Mouse (Mus musculus) liver, embryonic 14.5 days (tissue): ENCODE data around the gene Pnlip. TPM values are rescaled to one million over a fixed set of nuclear protein-coding genes. Genes with fewer than 3 reads are reported as not detected.

Source experiments
- ATAC-seq: fragments of 200-750 bp; cut with Nextera tagmentation; 2 replicates; pipeline ENCODE4 v1.8.0; 2017; ENCODE audit warnings: moderate number of reproducible peaks, mild to moderate bottlenecking, moderate library complexity; ENCODE audit not compliant: insufficient read depth
- DNase-seq, 3 experiments: peaks; one replicate each; pipeline ENCODE4 v3.0.0-alpha.2; 2012 to 2013; ENCODE audit warnings: low read depth in 3 of 3, low spot score in 3 of 3
- H3K27ac ChIP-seq: fragments of 300-500 bp; sonication (generic); 2 replicates; pipeline ENCODE4 v1.5.1; 2014; ENCODE audit warnings: moderate library complexity, mild to moderate bottlenecking, control low read depth, inconsistent platforms
- H3K27me3 ChIP-seq: fragments of 300-500 bp; sonication (generic); 2 replicates; pipeline ENCODE4 v1.6.1; 2014; ENCODE audit warnings: mild to moderate bottlenecking, low read length, moderate library complexity; ENCODE audit not compliant: control insufficient read depth, insufficient read depth
- H3K36me3 ChIP-seq: fragments of 300-500 bp; sonication (generic); replicated peaks from 2 replicates; pipeline ENCODE4 v1.6.1; 2014; ENCODE audit warnings: low read depth; ENCODE audit not compliant: control insufficient read depth, insufficient read depth
- H3K4me1 ChIP-seq, 2 experiments: fragments of 200-500 bp in 1 of 2; fragments of 300-500 bp in 1 of 2; sonication (generic) in 1 of 2; replicated peaks; 2 replicates each; pipeline ENCODE4 v1.6.1; 2012 to 2014; ENCODE audit warnings: antibody characterized with exemption in 1 of 2, inconsistent platforms in 1 of 2, low read length in 1 of 2; ENCODE audit not compliant: control insufficient read depth in 2 of 2, insufficient read depth in 2 of 2
- H3K4me2 ChIP-seq: fragments of 300-500 bp; sonication (generic); 2 replicates; pipeline ENCODE4 v1.6.1; 2014; ENCODE audit warnings: low read depth, mild to moderate bottlenecking, control low read depth, moderate library complexity
- H3K4me3 ChIP-seq, 2 experiments: fragments of 200-500 bp in 1 of 2; fragments of 300-500 bp in 1 of 2; sonication (generic) in 1 of 2; 2 replicates each; pipeline ENCODE4 v1.5.1; 2012 to 2014; ENCODE audit warnings: low read depth in 2 of 2, low read length in 2 of 2, mild to moderate bottlenecking in 2 of 2, control low read depth in 1 of 2, inconsistent platforms in 1 of 2, moderate library complexity in 1 of 2; ENCODE audit not compliant: insufficient read depth in 1 of 2
- H3K9ac ChIP-seq: fragments of 300-500 bp; sonication (generic); replicated peaks from 2 replicates; pipeline ENCODE4 v1.6.1; 2014; ENCODE audit warnings: mild to moderate bottlenecking, control low read depth, moderate library complexity
- H3K9me3 ChIP-seq: fragments of 300-500 bp; sonication (generic); 2 replicates; pipeline ENCODE4 v1.6.1; 2016; ENCODE audit warnings: low read length, mixed read lengths; ENCODE audit not compliant: control insufficient read depth
- CTCF ChIP-seq: IDR thresholded peaks from 2 replicates; pipeline ENCODE4 v1.5.1; 2016; ENCODE audit warnings: antibody characterized with exemption, low read depth, control low read depth
- EP300 ChIP-seq: IDR thresholded peaks from 2 replicates; pipeline ENCODE4 v1.6.1; 2016; ENCODE audit warnings: antibody characterized with exemption, low read depth
- WGBS: fragments of 180-500 bp; shearing (Covaris S2); extraction: QIAGEN DNeasy Blood & Tissue Kit; methylation state at CpG from one replicate; pipeline ENCODE4 v1.1.7; 2014; ENCODE audit not compliant: insufficient replicate concordance; 5-methylcytosine and 5-hydroxymethylcytosine counted together
- polyA plus RNA-seq, 2 experiments: library from polyadenylated mRNA; depleted of rRNA in 1 of 2; stranded (reverse) in 1 of 2; unstranded in 1 of 2; fragments of >200 nt; fragmentation: Nextera tagmentation in 1 of 2; extraction: Ambion mirVana in 1 of 2; gene quantifications; 2 replicates each; pipeline versions ENCODE4 v1.2.1 to v1.2.3; 2012 to 2014

Gene Pnlip
- polyA plus RNA-seq, 2 experiments = not detected

DNA sequence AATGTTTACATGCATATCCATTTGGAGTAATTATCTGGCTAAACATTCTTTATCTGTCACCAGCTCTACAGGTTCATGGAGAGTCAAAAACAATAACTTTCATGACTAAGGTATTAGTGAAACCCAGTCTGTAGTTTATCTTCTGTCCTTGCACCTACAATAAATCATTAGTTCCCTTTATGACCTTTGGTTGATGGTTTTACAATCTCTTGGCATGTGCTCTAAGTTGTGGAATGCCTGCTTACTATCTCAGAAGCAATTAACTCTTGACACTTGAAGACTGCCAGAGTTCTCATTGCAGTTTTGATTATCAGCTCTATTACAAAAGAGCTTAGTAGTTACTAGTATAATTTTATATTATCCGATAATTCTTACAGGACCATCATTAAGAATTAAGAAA is 36.6 kb downstream of the Pnlip start:
- H3K27ac ChIP-seq = no peak overlapping the region
- H3K9me3 ChIP-seq = no peaks in the 10 kb centered on the region
- no peaks in the 10 kb centered on the region for H3K4me1 ChIP-seq
- no peak overlapping the region for H3K4me2 ChIP-seq
- no peak overlapping the region for H3K4me3 ChIP-seq
- WGBS = 45% methylated on average over 1 of the region's 1 CpGs
- H3K27me3 ChIP-seq = no peaks in the 10 kb centered on the region
- no peak for DNase-seq
- no peaks in the 10 kb centered on the region for H3K36me3 ChIP-seq
- TF ChIP-seq CTCF = no peak
- ATAC-seq = no peak
- H3K9ac ChIP-seq = no peak overlapping the region

DNA sequence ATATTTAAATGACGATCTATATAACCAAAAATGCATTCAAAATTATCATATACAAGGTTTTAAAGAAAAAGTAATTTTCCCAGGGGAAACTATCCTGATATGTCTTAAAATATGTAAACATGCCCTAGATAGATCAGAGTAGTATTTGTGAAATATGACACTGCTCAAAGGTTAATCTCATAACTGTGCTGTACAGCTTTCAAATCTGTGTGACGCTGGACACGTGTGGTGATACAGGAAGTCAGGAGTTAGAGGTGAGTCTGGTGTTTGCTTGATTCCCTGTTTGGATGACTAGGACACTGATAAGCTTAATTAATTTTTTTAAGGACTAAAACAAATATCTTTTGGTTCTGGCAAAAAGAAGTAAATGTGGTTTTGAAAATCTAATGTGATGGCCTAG is 43.0 kb downstream of the Pnlip start:
- no peak for TF ChIP-seq EP300
- no peak for TF ChIP-seq CTCF
- H3K4me2 ChIP-seq = no peak overlapping the region
- no peak for DNase-seq
- WGBS = 61% methylated on average over 3 of the region's 3 CpGs
- no peaks in the 10 kb centered on the region for H3K4me1 ChIP-seq
- no peak overlapping the region for H3K9ac ChIP-seq
- H3K27me3 ChIP-seq = no peaks in the 10 kb centered on the region
- no peak overlapping the region for H3K27ac ChIP-seq
- H3K4me3 ChIP-seq = no peak overlapping the region
- no peak for ATAC-seq
- H3K9me3 ChIP-seq = no peaks in the 10 kb centered on the region
- H3K36me3 ChIP-seq = no peaks in the 10 kb centered on the region

DNA sequence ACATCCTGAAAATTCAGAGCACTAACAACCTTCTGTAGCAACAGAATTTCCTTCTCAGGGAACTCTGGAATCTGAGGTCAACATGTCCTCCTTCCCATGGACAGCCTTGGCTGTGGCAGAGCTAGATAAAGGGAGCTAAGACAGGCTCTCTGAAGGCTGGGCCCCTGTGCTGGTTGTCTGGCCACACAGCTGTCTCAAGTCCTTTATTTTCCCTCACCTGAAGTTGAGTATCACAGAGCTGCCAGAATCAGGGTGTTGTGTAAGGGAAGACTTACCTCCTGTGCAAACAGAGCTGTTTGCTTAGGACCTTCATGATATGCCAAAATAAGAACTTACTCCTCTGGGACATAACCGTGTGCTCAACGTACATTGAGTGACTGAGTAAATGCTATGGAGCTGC is 43.9 kb downstream of the Pnlip start:
- no peak overlapping the region for H3K9ac ChIP-seq
- H3K27me3 ChIP-seq = no peaks in the 10 kb centered on the region
- H3K4me3 ChIP-seq = no peak overlapping the region
- no peak for TF ChIP-seq CTCF
- no peak for TF ChIP-seq EP300
- no peaks in the 10 kb centered on the region for H3K4me1 ChIP-seq
- DNase-seq = no peak
- no peaks in the 10 kb centered on the region for H3K36me3 ChIP-seq
- no peak overlapping the region for H3K27ac ChIP-seq
- 56% methylated on average over 2 of the region's 2 CpGs for WGBS
- ATAC-seq = no peak
- no peak overlapping the region for H3K4me2 ChIP-seq
- no peaks in the 10 kb centered on the region for H3K9me3 ChIP-seq

DNA sequence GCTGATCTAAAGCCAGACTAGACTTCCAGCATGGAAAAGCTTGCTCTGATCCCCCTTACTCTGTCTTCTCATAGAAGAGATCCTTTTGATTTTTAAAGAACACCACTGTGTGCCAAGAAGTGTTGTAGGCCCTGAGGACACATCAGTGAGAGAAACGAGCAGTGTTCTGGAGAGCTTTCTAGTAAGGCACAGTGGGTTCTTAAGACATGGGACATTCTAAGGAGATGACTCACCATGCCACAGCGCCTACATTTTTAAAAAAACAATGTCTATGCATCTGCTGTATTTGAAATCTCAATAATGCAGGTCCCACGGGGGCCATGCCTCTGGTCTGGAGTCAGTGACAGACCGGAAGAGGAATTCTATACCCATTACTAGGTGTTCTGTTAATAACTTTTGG is 52.3 kb downstream of the Pnlip start:
- Histone ChIP-seq H3K4me3 (no peak overlapping the region), H3K36me3 (no peaks in the 10 kb centered on the region), H3K9ac (no peak overlapping the region), H3K4me1 (no peaks in the 10 kb centered on the region), H3K9me3 (no peaks in the 10 kb centered on the region), H3K27ac (no peak overlapping the region), H3K4me2 (no peak overlapping the region), H3K27me3 (no peaks in the 10 kb centered on the region)
- WGBS = 60% methylated on average over 4 of the region's 4 CpGs
- ATAC-seq (no peak), DNase-seq (no peak)
- TF ChIP-seq CTCF (no peak), EP300 (no peak)

DNA sequence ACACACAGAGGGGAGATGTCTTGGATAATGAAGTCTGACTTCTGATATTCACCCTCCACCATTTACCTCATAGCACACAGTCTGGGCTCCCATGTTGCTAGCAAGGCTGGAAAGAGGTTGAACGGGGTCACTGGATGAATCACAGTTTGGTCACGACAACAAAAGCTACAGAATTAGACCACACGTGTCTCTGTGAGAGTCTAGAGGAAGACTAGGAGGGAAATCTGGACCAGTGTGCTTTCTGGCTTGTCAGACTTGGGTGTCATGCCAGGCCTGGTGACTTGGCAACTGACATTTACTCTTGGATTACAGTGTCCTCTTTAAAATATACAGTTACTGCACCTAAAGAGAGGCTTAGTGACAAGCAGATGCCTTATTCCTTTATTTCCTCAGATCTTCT is 56.3 kb downstream of the Pnlip start:
- Histone ChIP-seq H3K27ac (no peak overlapping the region), H3K9ac (no peak overlapping the region), H3K36me3 (no peaks in the 10 kb centered on the region), H3K4me3 (no peak overlapping the region), H3K4me2 (no peak overlapping the region), H3K4me1 (no peaks in the 10 kb centered on the region), H3K9me3 (no peaks in the 10 kb centered on the region), H3K27me3 (no peaks in the 10 kb centered on the region)
- 52% methylated on average over 3 of the region's 3 CpGs for WGBS
- TF ChIP-seq CTCF (no peak), EP300 (no peak)
- no peak for DNase-seq
- no peak for ATAC-seq

DNA sequence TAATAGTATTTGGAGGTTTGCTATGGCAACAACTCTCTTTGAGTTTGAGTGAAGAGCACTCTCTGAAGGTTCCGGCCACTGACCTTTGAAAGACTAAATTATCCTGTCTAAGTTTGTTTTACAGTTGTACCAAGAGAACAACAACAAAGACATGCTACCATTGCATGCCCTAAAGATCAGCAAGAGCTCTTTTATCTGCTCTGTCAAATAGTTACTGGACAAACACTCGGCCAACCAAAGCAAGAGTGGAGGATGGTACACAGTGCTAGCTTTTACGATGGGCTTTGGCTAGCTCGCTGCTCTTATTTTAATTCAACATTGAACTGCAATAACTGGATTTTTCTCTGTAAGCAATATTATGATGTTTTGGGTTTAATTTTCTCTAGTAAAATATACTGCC is 65.6 kb downstream of the Pnlip start:
- Histone ChIP-seq H3K27me3 (no peaks in the 10 kb centered on the region), H3K4me1 (no peaks in the 10 kb centered on the region), H3K4me3 (no peak overlapping the region), H3K36me3 (no peaks in the 10 kb centered on the region), H3K4me2 (no peak overlapping the region), H3K27ac (no peak overlapping the region), H3K9ac (no peak overlapping the region), H3K9me3 (no peaks in the 10 kb centered on the region)
- WGBS = 61% methylated on average over 4 of the region's 4 CpGs
- TF ChIP-seq CTCF (no peak), EP300 (no peak)
- DNase-seq (peak in 1 of 3 experiments; percentile 6), ATAC-seq (no peak)
